Mouse (Mus musculus) neural tube, embryonic 15.5 days (tissue): ENCODE results near the gene Tmem139. TPM values are rescaled to one million over a fixed set of nuclear protein-coding genes. Genes with fewer than 3 reads are reported as not detected.

Source experiments
- ATAC-seq: fragments of 200-750 bp; cut with Nextera tagmentation; 2 replicates; pipeline ENCODE4 v1.8.0; 2017; ENCODE audit warnings: mild to moderate bottlenecking, moderate TSS enrichment, moderate library complexity; ENCODE audit not compliant: low FRiP score
- H3K27ac ChIP-seq: fragments of 300-500 bp; sonication (generic); replicated peaks from 2 replicates; pipeline ENCODE4 v1.5.1; 2015; ENCODE audit warnings: mild to moderate bottlenecking, inconsistent platforms
- H3K27me3 ChIP-seq: fragments of 300-500 bp; sonication (generic); replicated peaks from 2 replicates; pipeline ENCODE4 v1.6.1; 2015; ENCODE audit warnings: inconsistent platforms
- H3K36me3 ChIP-seq: fragments of 300-500 bp; sonication (generic); 2 replicates; pipeline ENCODE4 v1.6.1; 2015; ENCODE audit warnings: inconsistent platforms
- H3K4me1 ChIP-seq: fragments of 300-500 bp; sonication (generic); 2 replicates; pipeline ENCODE4 v1.6.1; 2015; ENCODE audit warnings: inconsistent platforms
- H3K4me2 ChIP-seq: fragments of 300-500 bp; sonication (generic); 2 replicates; pipeline ENCODE4 v1.6.1; 2015; ENCODE audit warnings: inconsistent platforms, mild to moderate bottlenecking, moderate library complexity
- H3K4me3 ChIP-seq: fragments of 300-500 bp; sonication (generic); replicated peaks from 2 replicates; pipeline ENCODE4 v1.5.1; 2015; ENCODE audit warnings: mild to moderate bottlenecking, inconsistent platforms
- H3K9ac ChIP-seq: fragments of 300-500 bp; sonication (generic); replicated peaks from 2 replicates; pipeline ENCODE4 v1.6.1; 2015; ENCODE audit warnings: mild to moderate bottlenecking, inconsistent platforms
- H3K9me3 ChIP-seq: fragments of 300-500 bp; sonication (generic); replicated peaks from 2 replicates; pipeline ENCODE4 v1.6.1; 2016; ENCODE audit warnings: inconsistent platforms
- WGBS: fragments of 180-500 bp; shearing (Covaris S2); methylation state at CpG from one replicate; pipeline ENCODE4 v1.1.7; 2015; ENCODE audit warnings: mixed read lengths; 5-methylcytosine and 5-hydroxymethylcytosine counted together
- polyA plus RNA-seq: library from polyadenylated mRNA; unstranded; fragments of >200 nt; fragmentation: Nextera tagmentation; extraction: Ambion mirVana; gene quantifications from 2 replicates; pipeline ENCODE4 v1.2.1, GENCODE M21; 2015

The Tmem139 gene
- 0.13 and 0.68 TPM in 2 replicates for polyA plus RNA-seq

DNA sequence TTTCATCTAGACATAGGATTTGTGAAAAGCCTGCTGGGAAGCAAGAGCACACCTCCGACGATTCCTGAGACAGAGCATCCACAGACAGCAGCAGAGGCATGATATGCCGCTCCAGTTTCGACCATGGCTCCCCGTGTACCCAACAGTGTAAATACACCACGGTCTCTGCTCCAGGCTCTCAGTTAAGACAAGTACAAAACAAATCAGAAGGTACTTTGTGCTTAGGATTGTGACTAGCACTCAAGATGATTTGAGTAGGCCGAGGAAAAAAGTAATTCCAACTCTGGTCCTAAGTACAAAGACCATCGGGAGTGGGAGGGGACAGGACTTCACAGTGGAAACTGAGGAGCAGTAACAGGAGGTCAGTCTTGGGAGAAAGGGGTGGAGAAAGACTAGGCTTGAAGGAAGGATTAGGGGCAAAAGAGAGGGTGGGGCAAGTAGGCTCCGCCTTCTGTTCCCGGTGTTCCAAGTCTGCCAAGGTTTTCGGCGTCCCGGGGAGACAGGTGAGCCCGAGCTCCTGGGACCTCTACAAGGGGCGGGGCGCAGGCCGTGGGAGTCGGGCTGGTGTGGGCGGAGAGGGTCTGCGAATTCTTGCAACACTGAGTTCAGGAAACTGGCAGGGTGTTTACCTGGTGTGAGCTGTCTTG, at the start of gene Tmem139:
Gene Tmem139, plus strand, starts transcription at position 447 of the 647 bp plus-strand sequence.
- 22% methylated on average over 20 of the region's 20 CpGs for WGBS
- no peak for ATAC-seq
- no peak within 1 kb of the TSS for H3K4me2 ChIP-seq
- H3K27me3 ChIP-seq = 0 out of 2 replicates have a peak, but pooled peaks cover 5% of the 10 kb centered on the region
- peaks cover 12% of the 10 kb centered on the region for H3K4me1 ChIP-seq
- no peak within 1 kb of the TSS for H3K4me3 ChIP-seq
- no peaks in the 10 kb centered on the region for H3K9me3 ChIP-seq
- H3K9ac ChIP-seq = no peak within 1 kb of the TSS
- no peak within 1 kb of the TSS for H3K27ac ChIP-seq
- H3K36me3 ChIP-seq = no peaks in the 10 kb centered on the region

DNA sequence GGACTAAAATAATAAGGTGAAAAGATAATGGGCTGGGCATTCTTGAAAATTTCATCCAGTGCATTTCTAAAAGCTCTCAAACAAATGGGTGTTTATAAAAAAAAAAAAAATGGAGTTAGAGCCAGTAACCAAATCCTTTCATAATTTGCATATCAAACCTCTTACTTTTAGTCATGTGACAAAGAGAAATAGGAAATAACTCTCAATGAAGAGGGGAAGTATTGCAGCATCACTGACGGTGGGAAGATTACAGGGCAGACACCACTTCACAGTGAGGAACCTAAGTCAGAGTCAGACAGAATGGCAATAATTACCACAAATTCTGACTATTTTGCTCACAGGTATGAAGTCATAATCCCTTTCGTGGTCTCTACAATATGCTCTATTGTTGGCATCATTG, 46.7 kb upstream of the Tmem139 start, which contains the start of gene Tas2r144:
Gene Tas2r144, plus strand, starts transcription at position 301 of the 400 bp plus-strand sequence.
- 83% methylated on average over 2 of the region's 2 CpGs for WGBS
- Histone ChIP-seq H3K27me3 (no peaks in the 10 kb centered on the region), H3K4me1 (no peaks in the 10 kb centered on the region), H3K36me3 (no peaks in the 10 kb centered on the region), H3K4me3 (no peak within 1 kb of the TSS), H3K27ac (no peak within 1 kb of the TSS), H3K9me3 (no peaks in the 10 kb centered on the region), H3K9ac (no peak within 1 kb of the TSS), H3K4me2 (no peak within 1 kb of the TSS)
- no peak for ATAC-seq

GRCm38 (mm10) chr6:42222286-42222685, 39.5 kb upstream of the Tmem139 start:
- no peaks in the 10 kb centered on the region for H3K9me3 ChIP-seq
- no peak for ATAC-seq
- 50% methylated on average over 3 of the region's 3 CpGs for WGBS
- no peaks in the 10 kb centered on the region for H3K27me3 ChIP-seq
- no peak overlapping the region for H3K4me2 ChIP-seq
- no peak overlapping the region for H3K27ac ChIP-seq
- H3K36me3 ChIP-seq = no peaks in the 10 kb centered on the region
- H3K4me1 ChIP-seq = no peaks in the 10 kb centered on the region
- H3K4me3 ChIP-seq = no peak overlapping the region
- H3K9ac ChIP-seq = no peak overlapping the region

DNA sequence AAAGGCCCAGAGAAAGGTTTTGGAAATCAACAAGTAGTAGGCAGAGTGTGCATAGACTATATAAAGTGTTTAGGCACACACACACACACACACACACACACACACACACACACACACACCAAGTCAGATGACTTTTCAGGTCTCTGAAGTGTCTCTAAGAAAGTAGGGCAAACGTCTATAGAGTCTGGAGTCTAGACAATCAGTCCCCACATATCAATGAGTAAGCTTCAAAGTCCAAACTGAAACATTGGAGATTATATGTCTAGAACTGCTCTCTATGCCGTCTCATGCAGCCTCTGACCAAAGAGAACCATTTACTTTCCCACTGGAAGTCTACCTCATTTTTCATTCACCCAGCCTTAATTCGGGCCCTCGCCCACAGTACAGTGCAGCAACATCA, 36.7 kb upstream of the Tmem139 start:
- H3K4me2 ChIP-seq = no peak overlapping the region
- H3K27me3 ChIP-seq = no peaks in the 10 kb centered on the region
- H3K9ac ChIP-seq = no peak overlapping the region
- H3K9me3 ChIP-seq = no peaks in the 10 kb centered on the region
- ATAC-seq = no peak
- H3K27ac ChIP-seq = no peak overlapping the region
- no peak overlapping the region for H3K4me3 ChIP-seq
- 81% methylated on average over 4 of the region's 4 CpGs for WGBS
- H3K36me3 ChIP-seq = no peaks in the 10 kb centered on the region
- no peaks in the 10 kb centered on the region for H3K4me1 ChIP-seq

- H3K4me1 ChIP-seq = no peaks in the 10 kb centered on the region
- no peaks in the 10 kb centered on the region for H3K9me3 ChIP-seq
- H3K4me3 ChIP-seq = no peak overlapping the region
- no peak overlapping the region for H3K9ac ChIP-seq
- no peak overlapping the region for H3K4me2 ChIP-seq
- no peak overlapping the region for H3K27ac ChIP-seq
- ATAC-seq = no peak
- H3K36me3 ChIP-seq = no peaks in the 10 kb centered on the region
- no peaks in the 10 kb centered on the region for H3K27me3 ChIP-seq
- 34% methylated on average over 17 of the region's 17 CpGs for WGBS
These were observed 34.3 kb upstream of the Tmem139 start for GRCm38 (mm10) chr6:42227240-42228101.

DNA sequence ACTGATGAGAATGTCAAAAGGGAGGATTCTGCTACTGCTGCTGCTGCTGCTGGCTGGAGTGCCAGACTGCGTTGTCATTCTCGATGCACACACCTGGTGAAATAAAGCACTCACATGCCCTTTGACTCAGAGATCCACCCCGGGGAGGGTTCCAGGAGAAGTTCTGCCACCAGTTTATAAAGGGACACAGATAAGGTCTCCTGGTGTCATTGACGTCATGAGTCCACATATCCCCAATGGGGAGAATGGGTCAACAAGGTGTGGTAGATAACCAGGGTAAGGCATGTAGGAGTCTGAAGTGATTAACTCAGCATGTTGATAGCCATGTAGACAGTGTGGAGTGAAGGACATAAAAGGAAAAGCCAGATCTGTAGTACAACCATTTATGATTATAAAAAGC, 32.2 kb upstream of the Tmem139 start:
- 78% methylated on average over 4 of the region's 4 CpGs for WGBS
- Histone ChIP-seq H3K27me3 (no peaks in the 10 kb centered on the region), H3K9me3 (no peaks in the 10 kb centered on the region), H3K4me1 (no peaks in the 10 kb centered on the region), H3K9ac (no peak overlapping the region), H3K36me3 (no peaks in the 10 kb centered on the region), H3K4me3 (no peak overlapping the region), H3K4me2 (no peak overlapping the region), H3K27ac (no peak overlapping the region)
- ATAC-seq = no peak

- Histone ChIP-seq H3K9ac (no peak overlapping the region), H3K27ac (no peak overlapping the region), H3K4me1 (no peaks in the 10 kb centered on the region), H3K4me2 (no peak overlapping the region), H3K4me3 (no peak overlapping the region), H3K36me3 (no peaks in the 10 kb centered on the region), H3K27me3 (no peaks in the 10 kb centered on the region), H3K9me3 (no peaks in the 10 kb centered on the region)
- WGBS = 94% methylated on average over 3 of the region's 3 CpGs
- ATAC-seq = no peak
These were observed 30.6 kb upstream of the Tmem139 start for GRCm38 (mm10) chr6:42231191-42231590.

- Histone ChIP-seq H3K27me3 (no peaks in the 10 kb centered on the region), H3K9ac (no peak overlapping the region), H3K4me2 (no peak overlapping the region), H3K9me3 (no peaks in the 10 kb centered on the region), H3K4me3 (no peak overlapping the region), H3K27ac (no peak overlapping the region), H3K36me3 (no peaks in the 10 kb centered on the region), H3K4me1 (no peaks in the 10 kb centered on the region)
- no peak for ATAC-seq
- WGBS = 74% methylated on average over 6 of the region's 6 CpGs
These were observed 24.4 kb upstream of the Tmem139 start for GRCm38 (mm10) chr6:42237276-42237805.

DNA sequence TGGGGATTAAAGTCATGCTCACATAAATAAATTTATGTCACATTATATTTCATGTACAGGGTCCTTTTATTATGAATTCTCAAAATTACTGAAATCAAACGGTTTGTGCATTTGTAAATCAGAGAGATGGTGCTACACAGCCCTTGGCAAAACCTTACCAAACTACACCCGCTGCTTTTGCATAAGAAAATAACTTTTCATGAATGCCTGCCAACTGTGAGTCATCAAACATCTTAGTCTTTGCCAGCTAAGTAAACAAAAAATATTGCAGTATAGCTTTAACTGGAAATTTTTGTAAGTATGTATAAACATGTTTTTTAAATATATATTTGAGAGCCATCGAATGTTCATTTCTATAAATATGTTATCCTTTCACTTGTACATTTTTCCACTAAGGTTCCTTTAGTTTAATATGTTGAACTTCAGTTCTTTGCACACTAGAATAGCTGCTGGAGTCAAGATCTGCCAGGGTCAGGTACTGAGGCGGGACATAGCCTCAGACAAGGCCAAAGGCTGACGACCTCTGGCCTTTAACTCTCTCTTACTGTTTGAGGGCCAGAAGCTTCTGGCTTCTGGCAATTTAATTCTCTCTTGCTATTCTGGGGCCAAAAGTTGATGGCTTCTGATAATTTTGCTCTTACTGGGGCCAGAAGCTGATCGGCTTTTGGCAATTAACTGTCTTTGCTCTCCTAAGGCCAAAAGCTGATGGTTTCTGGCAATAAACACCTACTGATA, 20.3 kb upstream of the Tmem139 start:
- Histone ChIP-seq H3K9me3 (no peaks in the 10 kb centered on the region), H3K4me1 (peaks cover 6% of the 10 kb centered on the region; the same call in 1 of the 2 replicates), H3K4me3 (no peak overlapping the region), H3K27me3 (peaks cover under 1% of the 10 kb centered on the region; the same call in 1 of the 2 replicates), H3K27ac (no peak overlapping the region), H3K4me2 (no peak overlapping the region), H3K9ac (no peak overlapping the region), H3K36me3 (no peaks in the 10 kb centered on the region)
- 86% methylated on average over 6 of the region's 6 CpGs for WGBS
- no peak for ATAC-seq

- peaks cover 7% of the 10 kb centered on the region; the same call in 1 of the 2 replicates for H3K4me1 ChIP-seq
- H3K27ac ChIP-seq = 0 out of 2 replicates have a peak within 1 kb of the TSS, but pooled peaks have one; percentile 45
- peaks cover 5% of the 10 kb centered on the region; the same call in 1 of the 2 replicates for H3K27me3 ChIP-seq
- H3K4me2 ChIP-seq = peak within 1 kb of the TSS; percentile 92
- peak within 1 kb of the TSS; percentile 56 for H3K4me3 ChIP-seq
- no peaks in the 10 kb centered on the region for H3K9me3 ChIP-seq
- peak within 1 kb of the TSS; percentile 49 for H3K9ac ChIP-seq
- WGBS = 2% methylated on average over 28 of the region's 28 CpGs
- peak; percentile 99 for ATAC-seq
- no peaks in the 10 kb centered on the region for H3K36me3 ChIP-seq
These were observed 15.9 kb upstream of the Tmem139 start, which contains the start of gene Gstk1 for GRCm38 (mm10) chr6:42245711-42246353. Gene Gstk1 (plus strand): TSS chr6:42245935.

GRCm38 (mm10) chr6:42247173-42247572, 14.6 kb upstream of the Tmem139 start:
- peak overlapping the region; percentile 26 for H3K4me3 ChIP-seq
- 13% methylated on average over 8 of the region's 8 CpGs for WGBS
- peaks cover 5% of the 10 kb centered on the region; the same call in 1 of the 2 replicates for H3K27me3 ChIP-seq
- H3K36me3 ChIP-seq = no peaks in the 10 kb centered on the region
- peaks cover 7% of the 10 kb centered on the region; the same call in 1 of the 2 replicates for H3K4me1 ChIP-seq
- no peak overlapping the region for H3K27ac ChIP-seq
- peak; percentile 67 for ATAC-seq
- no peaks in the 10 kb centered on the region for H3K9me3 ChIP-seq
- H3K9ac ChIP-seq = no peak overlapping the region
- peak overlapping the region; percentile 44 for H3K4me2 ChIP-seq
